Mouse (Mus musculus): ENCODE data around the gene Mthfsl. TPM values are rescaled to one million over a fixed set of nuclear protein-coding genes. Genes with fewer than 3 reads are reported as not detected.
"Not testable (repeated sequence)": the region's sequence is repeated elsewhere in the genome, so short reads cannot be mapped to it uniquely, and the experiment has no call there.

Gene Mthfsl
- 22.3 and 37.9 TPM in 2 replicates for total RNA-seq (2014; fragmentation: Nextera tagmentation)
- total RNA-seq (2017): 17.6 and 18.3 TPM in 2 replicates

DNA sequence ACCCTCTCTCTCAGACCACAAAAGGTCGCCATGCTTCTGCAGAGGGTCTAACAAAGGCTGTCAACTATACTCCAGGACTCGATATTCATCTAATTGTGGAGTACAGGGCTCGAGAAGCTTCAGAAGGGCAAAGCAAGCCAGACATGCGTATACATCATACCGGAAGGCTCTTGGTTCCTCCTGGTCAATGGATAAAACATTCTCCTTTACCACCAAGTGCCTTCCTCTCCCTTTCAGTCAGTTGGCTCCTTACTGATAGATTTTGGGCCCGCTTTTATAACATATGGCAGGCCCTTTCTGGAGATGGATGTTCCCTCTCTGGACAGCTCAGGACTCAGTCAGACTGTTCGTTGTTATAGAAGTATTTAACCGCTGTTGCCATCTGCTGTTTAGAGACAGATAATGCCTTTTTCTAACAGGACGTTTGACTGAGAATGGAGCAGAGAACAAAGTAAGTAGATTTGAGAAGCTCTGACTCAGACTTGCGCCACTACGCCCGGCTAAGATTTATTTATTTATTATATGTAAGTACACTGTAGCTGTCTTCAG is at the start of gene Mthfsl:
Gene Mthfsl, minus strand, starts transcription at position 308 of the 549 bp plus-strand sequence.
- ATAC-seq (replicated peaks; ENCODE audit: low FRiP score, low TSS enrichment, poor library complexity, severe bottlenecking): peak; percentile 68

DNA sequence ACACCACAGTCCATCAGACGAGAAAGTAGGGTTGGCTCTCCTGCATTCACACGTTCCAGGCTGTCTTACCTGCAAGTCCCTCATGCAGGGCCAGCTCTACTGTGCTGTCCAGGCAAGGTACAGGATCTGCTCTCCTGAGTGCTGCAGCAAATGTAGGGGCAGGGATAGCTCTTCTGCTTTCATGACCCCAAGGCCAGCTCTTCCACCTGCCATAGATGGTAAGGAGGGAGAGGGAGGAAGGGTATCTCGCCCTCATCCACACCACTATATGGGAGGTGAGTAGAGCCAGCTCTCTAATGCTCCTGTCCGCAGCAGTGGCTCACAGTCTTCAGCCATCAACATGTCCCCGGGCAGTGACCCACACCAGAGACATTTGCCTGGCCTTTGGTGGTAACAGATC is 49.4 kb upstream of the Mthfsl start:
- ATAC-seq (replicated peaks; ENCODE audit: low FRiP score, low TSS enrichment, poor library complexity, severe bottlenecking): not testable (repeated sequence)

- ATAC-seq (replicated peaks; ENCODE audit: low FRiP score, low TSS enrichment, poor library complexity, severe bottlenecking): peak; percentile 68
Observed at GRCm38 (mm10) chr9:88746687-88747086, 26.6 kb upstream of the Mthfsl start.

DNA sequence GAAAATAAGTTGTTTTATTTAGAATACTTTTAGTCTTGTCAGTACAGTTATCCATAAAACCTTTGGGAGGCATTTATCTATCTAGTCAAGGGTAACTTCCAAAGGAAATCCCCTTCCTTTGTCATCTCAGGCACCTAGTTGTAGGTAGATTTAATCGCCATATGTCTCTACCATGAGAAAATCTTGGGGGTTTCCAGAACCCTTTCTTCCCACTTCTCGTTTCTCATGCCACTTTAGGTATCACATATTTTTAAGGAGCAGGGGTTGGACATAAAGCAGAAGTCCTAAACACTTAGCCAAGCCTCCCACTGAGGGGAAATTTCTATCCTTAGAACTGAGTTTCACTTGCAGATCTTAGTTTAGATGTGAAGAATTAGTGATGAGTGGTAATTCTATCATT is 25.9 kb upstream of the Mthfsl start:
- ATAC-seq (replicated peaks; ENCODE audit: low FRiP score, low TSS enrichment, poor library complexity, severe bottlenecking): not testable (repeated sequence)

DNA sequence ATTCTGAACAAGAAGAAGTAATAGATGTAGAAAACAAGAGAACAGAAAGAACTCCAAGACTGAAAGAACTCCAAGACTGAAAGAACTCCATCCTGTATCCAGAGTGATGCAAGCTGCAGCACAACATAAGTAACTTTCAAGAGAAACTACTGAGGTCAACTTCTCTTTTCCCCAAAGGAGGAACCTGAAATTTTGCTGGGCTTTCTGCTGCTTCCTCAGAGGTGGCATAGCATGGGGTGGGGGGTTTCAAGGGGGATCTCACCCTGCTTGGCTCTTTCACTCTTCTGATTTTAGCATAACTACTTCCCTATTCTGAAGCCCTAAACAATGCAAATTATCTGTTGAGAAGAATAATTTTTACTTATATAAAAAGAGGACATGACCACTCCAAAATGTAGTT is 15.2 kb upstream of the Mthfsl start:
- not testable (repeated sequence) for ATAC-seq (replicated peaks; ENCODE audit: low FRiP score, low TSS enrichment, poor library complexity, severe bottlenecking)

GRCm38 (mm10) chr9:88733182-88733581 is 13.1 kb upstream of the Mthfsl start:
- ATAC-seq (replicated peaks; ENCODE audit: low FRiP score, low TSS enrichment, poor library complexity, severe bottlenecking): not testable (repeated sequence)

DNA sequence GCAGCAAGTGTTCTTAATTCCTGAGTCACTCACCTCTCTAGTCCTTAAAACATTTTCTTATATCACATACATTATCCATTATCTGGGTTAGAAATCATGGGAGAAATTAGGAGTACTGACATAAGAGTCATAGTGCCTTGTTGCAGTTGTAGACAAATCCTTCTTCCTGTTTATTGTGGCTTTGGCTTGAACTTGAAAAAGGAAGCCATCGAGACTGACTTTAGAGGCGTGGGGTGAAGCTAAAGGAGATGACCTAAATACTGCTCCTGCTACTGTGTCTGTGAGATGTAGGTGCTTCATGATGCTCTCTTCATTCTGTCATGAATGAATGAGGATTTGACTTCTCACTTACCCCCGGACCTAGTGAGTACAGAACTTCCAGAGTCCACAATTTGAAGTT is 12.2 kb upstream of the Mthfsl start:
- ATAC-seq (replicated peaks; ENCODE audit: low FRiP score, low TSS enrichment, poor library complexity, severe bottlenecking): not testable (repeated sequence)

- not testable (repeated sequence) for ATAC-seq (replicated peaks; ENCODE audit: low FRiP score, low TSS enrichment, poor library complexity, severe bottlenecking)
Observed at GRCm38 (mm10) chr9:88731728-88732127, 11.6 kb upstream of the Mthfsl start, which contains the start of gene Bcl2a1d. Gene Bcl2a1d (minus strand): TSS chr9:88731914.

GRCm38 (mm10) chr9:88728311-88728710 is 8.2 kb upstream of the Mthfsl start:
- not testable (repeated sequence) for ATAC-seq (replicated peaks; ENCODE audit: low FRiP score, low TSS enrichment, poor library complexity, severe bottlenecking)

DNA sequence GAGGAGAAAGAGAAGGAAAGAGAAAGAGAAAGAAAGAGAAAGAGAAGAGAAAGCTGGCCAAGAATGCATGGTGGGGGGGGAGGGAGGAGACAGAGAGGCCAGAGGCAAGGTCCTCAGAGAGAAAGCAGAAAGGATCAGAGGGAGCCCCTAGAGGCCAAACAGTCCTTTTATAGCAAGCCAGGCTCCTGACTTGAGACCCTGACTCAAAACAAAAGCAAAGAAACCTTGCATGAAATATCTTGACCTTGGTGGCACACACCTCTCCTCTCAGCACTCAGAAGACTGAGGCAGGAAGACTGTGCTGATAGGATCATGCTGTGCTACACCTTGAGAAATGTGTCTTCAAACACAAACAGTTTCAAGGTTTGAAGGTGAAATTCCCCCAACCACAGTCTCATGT is 1.5 kb upstream of the Mthfsl start:
- ATAC-seq (replicated peaks; ENCODE audit: low FRiP score, low TSS enrichment, poor library complexity, severe bottlenecking): not testable (repeated sequence)

DNA sequence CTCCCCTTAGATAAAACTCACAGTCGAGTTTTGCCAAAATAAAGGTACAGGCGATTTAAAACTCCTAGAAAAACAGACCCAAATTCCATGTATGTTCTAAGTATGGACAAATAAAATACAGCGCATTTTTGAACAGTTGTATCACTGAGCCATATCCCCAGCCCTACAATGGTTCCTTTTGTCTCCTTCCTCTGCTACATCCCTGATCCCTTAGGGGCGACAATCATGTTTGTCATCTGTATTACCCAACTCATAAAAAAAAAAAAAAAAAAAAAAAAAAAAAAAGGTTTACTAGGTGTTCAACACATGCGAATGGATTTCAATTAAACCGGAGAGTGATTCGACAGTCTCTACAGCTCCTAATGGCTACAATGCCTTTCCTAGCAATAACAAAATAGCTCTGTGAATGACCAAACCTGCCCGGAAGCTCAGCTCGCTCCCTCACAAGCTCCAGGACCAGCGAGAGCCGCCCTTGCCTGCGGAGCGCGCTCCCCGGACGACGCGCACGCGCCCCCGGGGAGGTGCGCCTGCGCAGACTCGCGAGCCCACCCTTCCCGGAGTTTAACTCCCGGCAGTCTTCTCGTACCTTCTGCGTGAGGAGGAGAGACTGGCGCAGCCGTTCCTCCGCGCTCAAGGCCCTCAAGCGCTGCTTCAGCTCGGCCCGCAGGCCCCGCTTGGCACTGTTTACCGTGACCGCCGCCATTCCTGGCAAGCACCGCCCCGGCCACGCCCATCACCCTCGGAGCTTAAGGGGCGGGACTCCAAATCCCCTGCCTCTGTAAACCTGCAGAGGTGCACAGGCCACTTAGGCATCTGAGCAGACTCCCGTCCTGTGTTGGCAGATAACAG is 799 bp downstream of the Mthfsl start:
- peak; percentile 92 for ATAC-seq (replicated peaks; ENCODE audit: low FRiP score, low TSS enrichment, poor library complexity, severe bottlenecking)

GRCm38 (mm10) chr9:88718593-88718992 is 1.5 kb downstream of the Mthfsl start:
- ATAC-seq (replicated peaks; ENCODE audit: low FRiP score, low TSS enrichment, poor library complexity, severe bottlenecking): not testable (repeated sequence)

DNA sequence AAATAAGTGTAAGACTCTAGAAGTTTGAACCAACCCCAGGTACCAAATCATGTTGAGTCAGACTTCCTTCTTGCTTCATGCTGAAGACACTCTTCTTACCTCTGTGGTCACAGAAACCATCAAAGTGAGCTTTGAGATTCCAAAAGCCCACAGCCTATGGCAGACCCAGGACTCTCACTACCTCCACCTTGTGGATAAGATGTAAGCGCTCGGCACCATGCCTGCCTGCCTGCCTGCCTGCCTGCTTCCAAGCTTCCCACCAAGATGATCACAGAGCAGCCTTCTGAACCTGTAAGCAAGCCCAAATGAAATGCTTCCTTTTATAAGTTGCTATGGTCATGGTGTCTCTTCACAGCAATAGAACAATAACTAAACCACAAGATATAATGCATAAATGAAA is 2.0 kb downstream of the Mthfsl start:
- ATAC-seq (replicated peaks; ENCODE audit: low FRiP score, low TSS enrichment, poor library complexity, severe bottlenecking): peak; percentile 61

DNA sequence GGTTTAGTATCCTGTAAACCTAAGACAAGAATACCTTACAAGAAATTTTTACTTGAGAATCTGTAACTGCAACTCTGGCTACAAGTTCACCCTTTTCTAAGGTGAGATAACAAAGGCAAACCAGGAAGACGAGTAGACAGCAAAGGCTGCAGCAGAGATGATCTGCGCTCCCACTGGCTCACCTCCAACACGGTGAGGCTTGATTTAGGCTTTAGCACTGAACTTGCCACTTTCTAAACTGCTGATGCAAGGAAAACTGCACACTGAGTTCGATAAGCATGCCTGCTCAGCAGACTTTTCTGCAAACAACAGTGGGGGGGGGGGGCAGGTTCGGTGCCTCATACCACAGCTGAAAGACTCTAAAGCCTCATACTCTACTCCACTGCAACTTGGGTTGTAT is 5.6 kb downstream of the Mthfsl start:
- ATAC-seq (replicated peaks; ENCODE audit: low FRiP score, low TSS enrichment, poor library complexity, severe bottlenecking): not testable (repeated sequence)

- ATAC-seq (replicated peaks; ENCODE audit: low FRiP score, low TSS enrichment, poor library complexity, severe bottlenecking): not testable (repeated sequence)
Observed at GRCm38 (mm10) chr9:88712164-88712749, 7.8 kb downstream of the Mthfsl start.

GRCm38 (mm10) chr9:88710910-88711438 is 9.1 kb downstream of the Mthfsl start:
- not testable (repeated sequence) for ATAC-seq (replicated peaks; ENCODE audit: low FRiP score, low TSS enrichment, poor library complexity, severe bottlenecking)

DNA sequence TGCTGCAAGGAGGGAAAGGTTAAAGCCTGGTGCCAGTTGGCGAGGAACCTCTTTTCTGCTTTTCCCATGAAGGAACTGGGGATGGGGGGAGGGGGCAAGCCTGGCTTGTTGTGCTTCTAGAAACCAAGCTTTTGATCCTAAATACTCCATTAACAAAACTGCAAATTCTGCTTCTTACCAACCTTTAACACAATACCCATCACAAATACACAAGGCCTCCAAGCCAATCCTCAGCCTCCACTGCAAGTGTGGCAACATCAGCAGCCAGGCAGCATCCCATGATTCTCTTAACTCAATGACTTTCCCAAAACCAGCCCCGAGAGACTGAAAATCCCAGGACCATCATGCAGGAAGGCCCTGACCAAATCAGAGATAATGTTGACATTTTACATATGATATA is 9.7 kb downstream of the Mthfsl start:
- not testable (repeated sequence) for ATAC-seq (replicated peaks; ENCODE audit: low FRiP score, low TSS enrichment, poor library complexity, severe bottlenecking)

DNA sequence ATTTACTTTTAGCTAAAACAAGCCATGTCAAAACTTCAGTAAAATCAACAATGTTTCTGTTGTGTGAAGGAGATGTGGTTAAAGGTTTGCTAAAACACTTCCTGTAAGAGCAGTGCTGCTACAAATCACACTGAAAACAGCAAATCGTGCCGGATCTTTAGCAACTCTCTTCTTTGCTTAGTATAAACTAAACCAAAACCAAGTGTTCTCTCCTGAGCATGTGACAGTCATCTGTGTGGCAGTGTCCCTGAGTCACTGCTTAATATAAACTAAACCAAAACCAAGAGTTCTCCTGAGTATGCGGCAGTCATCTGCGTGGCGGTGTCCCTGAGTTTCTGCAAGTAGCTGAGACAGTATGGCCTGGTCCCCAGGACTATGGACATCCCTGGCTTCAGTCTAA is 10.3 kb downstream of the Mthfsl start:
- ATAC-seq (replicated peaks; ENCODE audit: low FRiP score, low TSS enrichment, poor library complexity, severe bottlenecking): not testable (repeated sequence)

DNA sequence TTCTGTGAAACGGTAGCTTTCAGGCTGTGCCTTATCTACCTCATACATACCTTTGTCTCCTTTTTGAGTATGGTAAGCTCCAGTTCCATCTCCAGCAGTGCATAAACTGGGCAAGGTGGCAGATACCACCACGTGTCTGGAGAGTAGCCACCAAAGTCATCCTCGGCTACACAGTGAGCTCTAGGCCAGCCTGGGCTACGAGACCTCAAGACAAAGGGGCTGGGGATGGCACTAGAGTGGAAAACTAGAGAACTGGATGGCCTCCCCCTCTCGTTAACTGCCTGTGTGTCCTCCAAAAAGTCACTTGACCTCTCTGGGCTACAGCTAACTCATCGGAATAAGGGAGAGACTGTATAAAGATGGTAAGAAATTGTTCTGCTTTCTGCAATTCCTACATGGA is 10.8 kb downstream of the Mthfsl start:
- no peak for ATAC-seq (replicated peaks; ENCODE audit: low FRiP score, low TSS enrichment, poor library complexity, severe bottlenecking)

DNA sequence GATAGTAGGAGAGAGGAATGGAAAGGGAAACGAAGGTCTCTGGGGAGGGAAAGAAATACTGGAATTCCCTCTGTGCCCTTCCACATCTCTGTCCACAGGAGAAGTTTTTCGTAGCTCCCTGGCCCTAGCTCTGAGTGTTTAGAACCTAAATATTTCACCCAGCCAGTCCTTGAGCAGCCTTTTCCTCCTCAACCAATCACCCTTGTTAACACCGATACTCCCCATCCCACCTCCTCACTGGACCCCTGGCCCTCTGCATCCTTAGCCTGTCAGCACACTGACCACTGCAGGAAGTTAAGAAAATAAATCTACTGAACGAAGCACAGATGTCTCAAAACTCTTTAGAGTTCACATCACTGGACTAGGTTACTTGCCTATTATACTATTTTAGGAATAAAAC is 13.4 kb downstream of the Mthfsl start:
- no peak for ATAC-seq (replicated peaks; ENCODE audit: low FRiP score, low TSS enrichment, poor library complexity, severe bottlenecking)
